Mouse (Mus musculus) heart, postnatal 0 days (tissue): ENCODE measurements around the gene Espn. TPM values are rescaled to one million over a fixed set of nuclear protein-coding genes. Genes with fewer than 3 reads are reported as not detected.

ENCODE experiments used
- ATAC-seq: fragments of 200-750 bp; cut with Nextera tagmentation; 2 replicates; pipeline ENCODE4 v1.8.0; 2017; ENCODE audit warnings: low read depth, moderate number of reproducible peaks, moderate library complexity; ENCODE audit not compliant: insufficient read depth
- DNase-seq: peaks from one replicate; pipeline ENCODE4 v3.0.0-alpha.2; 2016; ENCODE audit warnings: low spot score
- H3K27ac ChIP-seq: fragments of 300-500 bp; sonication (generic); 2 replicates; pipeline ENCODE4 v1.5.1; 2014; ENCODE audit warnings: low read depth, mild to moderate bottlenecking
- H3K27me3 ChIP-seq: fragments of 300-500 bp; sonication (generic); 2 replicates; pipeline ENCODE4 v1.6.1; 2014; ENCODE audit warnings: low read length, mixed read lengths; ENCODE audit not compliant: control insufficient read depth, insufficient read depth
- H3K36me3 ChIP-seq: fragments of 300-500 bp; sonication (generic); replicated peaks from 2 replicates; pipeline ENCODE4 v1.6.1; 2014; ENCODE audit warnings: low read length, mixed read lengths; ENCODE audit not compliant: control insufficient read depth, insufficient read depth
- H3K4me1 ChIP-seq: fragments of 300-500 bp; sonication (generic); 2 replicates; pipeline ENCODE4 v1.6.1; 2014; ENCODE audit warnings: antibody characterized with exemption; ENCODE audit not compliant: control insufficient read depth, insufficient read depth
- H3K4me2 ChIP-seq: fragments of 300-500 bp; sonication (generic); 2 replicates; pipeline ENCODE4 v1.6.1; 2014; ENCODE audit warnings: low read depth, mild to moderate bottlenecking, low read length, moderate library complexity
- H3K4me3 ChIP-seq: fragments of 300-500 bp; sonication (generic); 2 replicates; pipeline ENCODE4 v1.5.1; 2014; ENCODE audit warnings: low read depth, low read length
- H3K9ac ChIP-seq: fragments of 300-500 bp; sonication (generic); replicated peaks from 2 replicates; pipeline ENCODE4 v1.6.1; 2014; ENCODE audit warnings: low read depth, low read length, mixed read lengths
- H3K9me3 ChIP-seq: fragments of 300-500 bp; sonication (generic); replicated peaks from 2 replicates; pipeline ENCODE4 v1.6.1; 2016; ENCODE audit warnings: low read length; ENCODE audit not compliant: control insufficient read depth
- CTCF ChIP-seq: IDR thresholded peaks from 2 replicates; pipeline ENCODE4 v1.5.1; 2016; ENCODE audit warnings: antibody characterized with exemption, control low read depth, low read depth
- EP300 ChIP-seq: IDR thresholded peaks from 2 replicates; pipeline ENCODE4 v1.6.1; 2016; ENCODE audit warnings: antibody characterized with exemption, low read depth
- WGBS: fragments of 180-500 bp; shearing (Covaris S2); extraction: QIAGEN DNeasy Blood & Tissue Kit; methylation state at CpG from one replicate; pipeline ENCODE4 v1.1.7; 2014; 5-methylcytosine and 5-hydroxymethylcytosine counted together
- polyA plus RNA-seq: library from polyadenylated mRNA; unstranded; fragments of >200 nt; fragmentation: Nextera tagmentation; extraction: Ambion mirVana; gene quantifications from 2 replicates; pipeline ENCODE4 v1.2.1, GENCODE M21; 2015
- total RNA-seq: library from RNA; depleted of rRNA; stranded (reverse); fragments of >200 nt; gene quantifications from 2 replicates; pipeline ENCODE4 v1.2.3, GENCODE M21; 2014; ENCODE audit warnings: low replicate concordance

Espn gene
- total and polyA plus RNA-seq, 2 experiments from 2014 or later: 0.34 to 0.87 TPM

DNA sequence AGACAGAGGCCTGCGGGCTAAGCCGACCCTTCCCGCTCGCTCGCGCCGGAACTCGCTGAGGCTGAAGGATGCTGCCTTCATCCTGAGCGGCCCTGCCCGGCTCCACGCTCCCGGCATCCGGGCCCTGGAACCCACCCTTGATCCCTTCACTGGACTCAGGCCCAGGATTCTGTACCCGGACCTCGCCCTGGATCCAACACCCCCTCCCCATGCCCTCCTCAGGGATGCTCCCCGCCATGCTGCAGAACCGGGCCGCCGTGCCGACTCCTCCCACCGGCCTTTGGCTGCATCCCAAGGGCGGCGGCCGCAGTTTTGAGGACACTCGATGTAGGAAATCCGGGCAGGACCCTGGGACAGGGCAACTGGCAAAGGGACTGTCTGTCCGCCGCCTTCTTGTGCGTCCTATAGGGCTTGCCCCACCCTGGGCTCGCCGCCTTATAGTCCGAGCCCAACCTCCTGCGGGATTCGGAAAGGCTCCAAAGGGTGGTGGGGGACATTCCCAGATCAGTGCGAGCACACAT is 26.2 kb upstream of the Espn start:
- DNase-seq (no peak), ATAC-seq (peak; percentile 8)
- Histone ChIP-seq H3K4me2 (peak overlapping the region; percentile 99), H3K36me3 (no peaks in the 10 kb centered on the region), H3K9ac (peak overlapping the region; percentile 76), H3K4me1 (peaks cover 14% of the 10 kb centered on the region), H3K9me3 (no peaks in the 10 kb centered on the region), H3K27me3 (no peaks in the 10 kb centered on the region), H3K27ac (peak overlapping the region; percentile 98; the same call in 1 of the 2 replicates), H3K4me3 (peak overlapping the region; percentile 77)
- TF ChIP-seq EP300 (no peak), CTCF (no peak)
- WGBS: 0% methylated on average over 35 of the region's 35 CpGs

DNA sequence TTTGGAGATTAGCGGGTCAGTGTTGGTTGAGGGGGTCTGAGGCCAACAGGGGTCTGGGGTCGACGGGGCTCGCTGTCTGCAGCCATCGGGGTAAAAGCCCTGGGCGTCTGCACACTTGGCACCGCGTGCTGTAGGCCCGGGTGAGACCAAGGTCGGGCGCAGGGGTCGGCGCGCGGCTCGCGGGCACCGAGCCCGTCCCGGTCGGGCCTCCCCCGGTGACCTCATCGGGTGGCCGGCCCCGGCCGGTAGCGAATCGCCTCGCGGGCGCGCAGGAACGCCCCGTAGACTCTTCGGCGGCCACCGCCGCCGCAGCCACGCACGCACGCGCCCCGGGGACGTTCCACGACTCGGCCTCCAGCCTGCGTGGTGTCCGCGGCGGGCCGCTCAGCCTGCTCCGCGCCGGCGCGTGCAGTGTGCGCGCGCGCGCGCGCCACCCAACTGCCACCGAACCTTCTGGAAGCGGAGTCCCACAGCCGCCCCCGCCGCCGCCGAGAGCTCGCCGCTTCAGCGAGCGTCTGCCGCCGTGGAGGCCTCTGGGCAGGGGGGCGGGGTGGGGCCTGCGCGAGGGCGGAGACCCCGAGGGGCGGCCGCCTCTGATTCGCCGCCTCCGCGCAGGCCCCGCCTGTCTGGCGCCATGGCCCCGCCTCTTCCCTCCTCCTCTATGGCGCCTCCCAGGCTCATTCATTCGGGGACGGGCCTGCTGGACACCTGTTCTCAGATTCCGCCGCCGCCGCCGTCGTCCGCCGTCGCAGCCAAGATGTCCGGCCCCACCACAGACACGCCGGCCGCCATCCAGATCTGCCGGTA is 25.6 kb upstream of the Espn start, which contains the start of gene Acot7:
Gene Acot7 (plus strand): TSS at position 598 of the 807 bp plus-strand sequence.
- no peaks in the 10 kb centered on the region for H3K36me3 ChIP-seq
- H3K27me3 ChIP-seq: no peaks in the 10 kb centered on the region
- ATAC-seq: peak; percentile 97
- H3K4me3 ChIP-seq: peak within 1 kb of the TSS; percentile 77
- under 1% methylated on average over 74 of the region's 108 CpGs for WGBS
- H3K4me2 ChIP-seq: peak within 1 kb of the TSS; percentile 99
- peak within 1 kb of the TSS; percentile 76 for H3K9ac ChIP-seq
- peak; percentile 94 for DNase-seq
- no peaks in the 10 kb centered on the region for H3K9me3 ChIP-seq
- peak within 1 kb of the TSS; percentile 98 for H3K27ac ChIP-seq
- peaks cover 14% of the 10 kb centered on the region for H3K4me1 ChIP-seq
- TF ChIP-seq EP300 (no peak), CTCF (no peak)

DNA sequence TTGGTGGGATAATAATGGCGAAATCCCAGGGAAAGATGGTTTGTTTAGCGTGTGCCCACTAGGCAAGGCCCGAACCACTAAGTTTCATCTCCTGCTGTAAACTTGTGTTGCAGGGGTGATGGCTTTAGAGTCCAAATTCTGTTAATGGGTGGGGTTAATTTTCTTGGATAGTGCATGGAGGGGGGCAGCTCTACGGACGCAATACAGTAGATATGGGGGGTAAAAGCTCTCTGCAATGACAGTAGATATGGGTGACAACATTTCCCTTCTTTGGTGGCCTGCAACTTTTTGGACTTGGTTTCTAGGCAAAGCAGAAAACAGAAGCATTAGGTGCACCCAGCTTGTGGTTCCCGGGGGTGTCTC is 25.0 kb upstream of the Espn start:
- 65% methylated on average over 6 of the region's 6 CpGs for WGBS
- peaks cover 14% of the 10 kb centered on the region for H3K4me1 ChIP-seq
- peak overlapping the region; percentile 98 for H3K27ac ChIP-seq
- DNase-seq (no peak), ATAC-seq (no peak)
- peak overlapping the region; percentile 99 for H3K4me2 ChIP-seq
- H3K9me3 ChIP-seq: no peaks in the 10 kb centered on the region
- H3K36me3 ChIP-seq: no peaks in the 10 kb centered on the region
- H3K9ac ChIP-seq: peak overlapping the region; percentile 76
- H3K4me3 ChIP-seq: peak overlapping the region; percentile 77
- H3K27me3 ChIP-seq: no peaks in the 10 kb centered on the region
- TF ChIP-seq EP300 (no peak), CTCF (no peak)

DNA sequence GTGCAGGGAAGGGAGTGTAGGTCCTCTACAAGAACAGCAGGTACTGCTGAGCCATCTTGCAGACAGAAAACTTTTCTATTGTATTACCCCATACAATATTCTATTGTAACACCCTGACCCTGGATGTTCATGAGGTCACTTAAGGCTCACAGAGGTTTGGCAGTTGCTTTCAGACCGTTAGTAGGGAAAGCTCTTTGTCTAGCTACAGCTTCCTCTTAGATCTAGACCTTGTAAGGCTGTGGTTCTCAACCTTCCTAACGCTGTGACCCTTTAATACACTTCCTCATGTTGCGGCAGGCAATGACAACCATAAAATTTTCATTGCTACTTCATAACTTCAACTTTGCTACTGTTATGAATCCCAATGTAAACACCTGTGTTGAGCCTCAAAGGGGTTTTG is 24.5 kb upstream of the Espn start:
- no peaks in the 10 kb centered on the region for H3K9me3 ChIP-seq
- H3K4me1 ChIP-seq: peaks cover 14% of the 10 kb centered on the region
- no peak overlapping the region for H3K9ac ChIP-seq
- no peaks in the 10 kb centered on the region for H3K36me3 ChIP-seq
- TF ChIP-seq CTCF: no peak
- no peak for TF ChIP-seq EP300
- no peak overlapping the region for H3K4me3 ChIP-seq
- H3K4me2 ChIP-seq: no peak overlapping the region
- DNase-seq: no peak
- ATAC-seq: no peak
- WGBS: 86% methylated on average over 3 of the region's 3 CpGs
- no peaks in the 10 kb centered on the region for H3K27me3 ChIP-seq
- H3K27ac ChIP-seq: peak overlapping the region; percentile 98

DNA sequence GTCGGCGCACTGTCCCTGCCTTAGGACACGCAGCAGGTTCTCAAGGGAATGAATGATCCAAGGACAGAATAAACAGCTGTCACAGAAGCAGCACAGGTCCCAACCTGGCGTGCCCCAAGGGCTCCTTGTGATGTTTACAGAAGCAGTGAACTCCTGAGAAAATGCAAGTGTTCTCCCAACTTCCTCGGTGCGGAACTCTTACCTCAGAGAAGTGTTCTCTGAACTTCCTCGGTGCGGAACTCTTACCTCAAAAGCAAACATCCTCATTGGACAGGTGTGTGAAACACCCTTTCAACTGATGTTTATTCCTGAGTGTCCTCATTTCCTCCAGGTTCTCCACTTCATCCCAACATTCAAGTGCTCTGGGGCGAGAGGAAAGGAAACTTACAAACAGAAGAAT is 21.8 kb upstream of the Espn start:
- WGBS: 84% methylated on average over 9 of the region's 9 CpGs
- TF ChIP-seq EP300 (no peak), CTCF (no peak)
- H3K27me3 ChIP-seq: no peaks in the 10 kb centered on the region
- H3K36me3 ChIP-seq: no peaks in the 10 kb centered on the region
- DNase-seq: no peak
- no peak overlapping the region for H3K4me2 ChIP-seq
- no peak for ATAC-seq
- no peak overlapping the region for H3K27ac ChIP-seq
- no peak overlapping the region for H3K4me3 ChIP-seq
- peaks cover 12% of the 10 kb centered on the region for H3K4me1 ChIP-seq
- H3K9ac ChIP-seq: no peak overlapping the region
- H3K9me3 ChIP-seq: no peaks in the 10 kb centered on the region
